Mouse (Mus musculus) liver, postnatal 0 days (tissue): Measurements from ENCODE around the gene Hcar1.

ENCODE experiments used
- CTCF ChIP-seq: sonication (generic); IDR thresholded peaks from 2 replicates; pipeline ENCODE4 v1.5.1; 2016; ENCODE audit warnings: antibody characterized with exemption, low read depth
- EP300 ChIP-seq: IDR thresholded peaks from 2 replicates; pipeline ENCODE4 v1.6.1; 2016; ENCODE audit warnings: antibody characterized with exemption, low read depth, mild to moderate bottlenecking

DNA sequence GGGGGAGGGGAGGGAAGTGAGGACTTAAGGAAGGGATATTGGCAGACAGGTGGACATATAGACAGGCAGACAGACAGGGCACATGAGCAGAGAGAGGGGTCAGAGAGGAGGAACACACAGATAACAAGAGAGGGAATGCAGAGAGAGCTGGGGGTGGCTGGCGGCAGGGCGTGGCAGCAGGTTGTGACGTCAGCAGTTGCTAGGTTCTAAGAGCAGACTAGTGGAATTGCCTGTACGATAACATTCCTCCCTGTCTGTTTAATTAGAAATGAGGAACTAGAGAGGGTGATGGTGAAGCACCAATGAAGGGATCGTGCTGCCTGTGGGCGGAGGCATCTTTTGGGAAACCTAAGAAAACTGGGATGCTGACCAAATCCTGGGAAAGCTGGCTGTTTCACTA, 11.8 kb upstream of the Hcar1 start:
- TF ChIP-seq CTCF (no peak), EP300 (no peak)
